Mouse (Mus musculus) cerebellum, adult 2 months (tissue): ENCODE results near the gene Grn.

Experiments
- CTCF ChIP-seq: fragments of 200-500 bp; IDR thresholded peaks from 2 replicates; pipeline ENCODE4 v1.5.1; 2011; ENCODE audit warnings: low read depth, mild to moderate bottlenecking, control low read depth, low read length, moderate library complexity, borderline replicate concordance; ENCODE audit not compliant: insufficient read depth
- POLR2A ChIP-seq: fragments of 200-500 bp; IDR thresholded peaks from 2 replicates; pipeline ENCODE4 v1.6.1; 2011; ENCODE audit warnings: low read length, control low read depth, borderline replicate concordance; ENCODE audit not compliant: insufficient read depth

DNA sequence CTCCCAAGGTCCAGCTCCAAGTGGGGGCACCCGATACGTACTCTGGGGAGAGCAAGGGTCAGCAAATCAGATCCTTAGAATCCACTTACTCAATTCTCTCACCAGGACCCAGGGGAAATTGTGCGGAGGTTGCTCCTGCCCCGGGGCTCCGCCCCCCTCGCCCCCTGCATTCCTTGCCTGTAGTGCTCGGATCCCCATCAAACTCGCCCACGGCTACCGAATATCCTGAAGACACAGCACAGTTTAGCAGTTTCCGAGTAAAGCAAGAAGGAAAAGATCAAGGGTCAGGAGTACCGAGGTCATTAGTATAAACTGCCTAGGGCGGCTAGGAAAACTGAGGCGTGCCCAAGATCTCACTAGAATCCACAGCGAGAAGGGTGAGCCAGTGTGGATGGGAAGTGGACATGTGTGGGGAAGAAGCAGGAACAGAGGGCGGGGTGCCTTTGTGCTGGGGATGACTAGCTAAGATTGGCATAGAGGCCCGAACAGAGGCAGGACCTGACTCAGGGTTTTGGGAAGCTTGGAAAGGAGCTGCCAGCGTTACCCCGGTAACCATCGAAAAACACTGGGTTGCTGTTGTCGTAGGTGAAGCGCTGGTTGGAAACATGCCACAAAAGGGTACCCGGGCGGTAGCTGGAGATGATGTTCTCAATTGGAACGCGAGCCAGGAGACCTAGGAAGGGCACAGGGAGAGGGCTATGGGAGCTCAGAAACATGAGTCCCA is 35.8 kb downstream of the Grn start:
- TF ChIP-seq CTCF (no peak), POLR2A (no peak)
